Mouse (Mus musculus): Measurements from ENCODE around the gene Slc16a7. TPM values are rescaled to one million over a fixed set of nuclear protein-coding genes. Genes with fewer than 3 reads are reported as not detected.

Gene Slc16a7
- polyA plus RNA-seq, 1 experiment from 2014 or later = 7.4 TPM

DNA sequence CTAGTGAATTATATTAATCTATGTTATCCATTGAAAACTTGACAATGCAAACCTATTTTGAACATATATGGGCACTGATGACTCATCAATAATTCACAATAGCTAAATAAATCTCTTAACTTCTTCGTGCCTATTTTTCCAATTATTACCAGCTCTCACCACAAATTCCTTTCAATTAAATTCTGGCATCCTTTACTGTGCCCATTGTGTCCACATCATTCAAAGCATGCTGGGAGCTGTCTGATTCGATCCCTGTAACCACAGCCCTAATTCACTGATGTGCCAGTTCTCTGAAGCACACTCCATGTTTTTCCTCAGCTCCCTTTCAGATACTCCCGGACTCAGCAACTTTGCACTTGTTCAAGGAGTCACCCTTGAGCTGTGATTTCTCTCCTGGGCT is 41.1 kb downstream of the Slc16a7 start:
- no peak overlapping the region for H3K27ac ChIP-seq
- H3K9me3 ChIP-seq (replicated peaks) = no peaks in the 10 kb centered on the region
- WGBS (ENCODE audit: insufficient replicate concordance) = 53% methylated on average over 3 of the region's 3 CpGs
- H3K27me3 ChIP-seq (replicated peaks) = no peaks in the 10 kb centered on the region
- H3K9ac ChIP-seq = no peak overlapping the region
- H3K4me1 ChIP-seq = no peaks in the 10 kb centered on the region
- no peak overlapping the region for H3K4me3 ChIP-seq
- H3K4me2 ChIP-seq = no peak overlapping the region
- no peaks in the 10 kb centered on the region for H3K36me3 ChIP-seq
- no peak for ATAC-seq

DNA sequence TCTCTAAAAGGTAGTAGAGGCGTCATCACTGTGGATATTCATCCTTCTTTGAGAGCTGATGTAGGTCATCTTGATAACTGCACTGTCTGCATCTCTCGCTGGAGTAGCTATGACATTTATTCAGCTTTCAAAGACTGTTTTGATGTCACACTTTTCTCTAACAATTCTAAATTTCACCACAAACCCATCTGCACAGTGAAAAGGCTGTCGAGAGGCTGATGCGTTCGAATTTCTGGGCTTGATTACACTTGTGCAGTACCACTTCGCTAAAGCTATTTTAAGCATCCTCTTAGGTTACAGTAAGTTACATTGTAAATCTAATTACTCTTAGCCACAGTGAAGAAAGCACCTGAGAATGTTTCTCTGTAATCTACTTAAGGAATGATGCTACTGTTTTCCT is 42.1 kb downstream of the Slc16a7 start:
- no peaks in the 10 kb centered on the region for H3K4me1 ChIP-seq
- H3K4me2 ChIP-seq = no peak overlapping the region
- H3K27me3 ChIP-seq (replicated peaks) = no peaks in the 10 kb centered on the region
- no peak for ATAC-seq
- H3K36me3 ChIP-seq = no peaks in the 10 kb centered on the region
- no peak overlapping the region for H3K9ac ChIP-seq
- no peak overlapping the region for H3K27ac ChIP-seq
- H3K9me3 ChIP-seq (replicated peaks) = no peaks in the 10 kb centered on the region
- no peak overlapping the region for H3K4me3 ChIP-seq
- 80% methylated on average over 6 of the region's 6 CpGs for WGBS (ENCODE audit: insufficient replicate concordance)

- Histone ChIP-seq H3K4me1 (no peaks in the 10 kb centered on the region), H3K27ac (no peak overlapping the region), H3K36me3 (no peaks in the 10 kb centered on the region), H3K9me3 (replicated peaks) (no peaks in the 10 kb centered on the region), H3K27me3 (replicated peaks) (no peaks in the 10 kb centered on the region), H3K9ac (no peak overlapping the region), H3K4me3 (no peak overlapping the region), H3K4me2 (no peak overlapping the region)
- no peak for ATAC-seq
- 64% methylated on average over 4 of the region's 4 CpGs for WGBS (ENCODE audit: insufficient replicate concordance)
These were observed 42.9 kb downstream of the Slc16a7 start for GRCm38 (mm10) chr10:125346364-125346763.

GRCm38 (mm10) chr10:125345583-125345982 is 43.7 kb downstream of the Slc16a7 start:
- WGBS (ENCODE audit: insufficient replicate concordance) = 61% methylated on average over 1 of the region's 1 CpGs
- H3K36me3 ChIP-seq = no peaks in the 10 kb centered on the region
- H3K4me2 ChIP-seq = no peak overlapping the region
- no peak overlapping the region for H3K27ac ChIP-seq
- H3K4me3 ChIP-seq = no peak overlapping the region
- no peaks in the 10 kb centered on the region for H3K27me3 ChIP-seq (replicated peaks)
- no peak overlapping the region for H3K9ac ChIP-seq
- no peaks in the 10 kb centered on the region for H3K4me1 ChIP-seq
- ATAC-seq = no peak
- no peaks in the 10 kb centered on the region for H3K9me3 ChIP-seq (replicated peaks)

- H3K27me3 ChIP-seq (replicated peaks) = no peaks in the 10 kb centered on the region
- no peaks in the 10 kb centered on the region for H3K4me1 ChIP-seq
- H3K4me3 ChIP-seq = no peak overlapping the region
- no peak for ATAC-seq
- H3K9me3 ChIP-seq (replicated peaks) = no peaks in the 10 kb centered on the region
- H3K9ac ChIP-seq = no peak overlapping the region
- no peak overlapping the region for H3K4me2 ChIP-seq
- no peak overlapping the region for H3K27ac ChIP-seq
- H3K36me3 ChIP-seq = no peaks in the 10 kb centered on the region
- 65% methylated on average over 7 of the region's 7 CpGs for WGBS (ENCODE audit: insufficient replicate concordance)
These were observed 47.1 kb downstream of the Slc16a7 start for GRCm38 (mm10) chr10:125342204-125342603.

GRCm38 (mm10) chr10:125333799-125334198 is 55.5 kb downstream of the Slc16a7 start:
- 74% methylated on average over 5 of the region's 5 CpGs for WGBS (ENCODE audit: insufficient replicate concordance)
- H3K36me3 ChIP-seq = no peaks in the 10 kb centered on the region
- no peaks in the 10 kb centered on the region for H3K9me3 ChIP-seq (replicated peaks)
- H3K4me3 ChIP-seq = no peak overlapping the region
- H3K4me1 ChIP-seq = no peaks in the 10 kb centered on the region
- no peak overlapping the region for H3K4me2 ChIP-seq
- no peaks in the 10 kb centered on the region for H3K27me3 ChIP-seq (replicated peaks)
- no peak overlapping the region for H3K27ac ChIP-seq
- H3K9ac ChIP-seq = no peak overlapping the region
- ATAC-seq = no peak

DNA sequence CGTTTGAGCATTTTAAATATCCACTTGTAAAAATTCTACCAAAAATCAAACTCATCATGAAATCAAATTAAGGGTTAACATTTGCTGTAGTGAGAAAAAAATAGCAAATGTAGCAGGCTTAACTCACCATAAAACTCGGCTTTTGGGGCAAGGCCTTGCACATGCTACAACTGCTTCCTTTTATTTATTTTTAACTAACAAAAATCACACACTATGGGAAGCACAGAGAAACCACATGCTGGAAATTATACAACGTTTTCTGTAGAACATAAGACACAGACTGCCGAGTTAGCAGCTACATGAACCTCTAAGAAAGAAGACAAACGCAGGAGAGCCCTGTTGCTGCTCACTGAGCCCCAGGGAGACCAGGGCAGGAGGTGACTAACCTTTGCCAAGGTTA is 57.9 kb downstream of the Slc16a7 start:
- no peaks in the 10 kb centered on the region for H3K9me3 ChIP-seq (replicated peaks)
- ATAC-seq = no peak
- no peaks in the 10 kb centered on the region for H3K27me3 ChIP-seq (replicated peaks)
- H3K4me3 ChIP-seq = no peak overlapping the region
- no peak overlapping the region for H3K9ac ChIP-seq
- no peaks in the 10 kb centered on the region for H3K36me3 ChIP-seq
- no peak overlapping the region for H3K4me2 ChIP-seq
- no peaks in the 10 kb centered on the region for H3K4me1 ChIP-seq
- 38% methylated on average over 5 of the region's 5 CpGs for WGBS (ENCODE audit: insufficient replicate concordance)
- no peak overlapping the region for H3K27ac ChIP-seq

GRCm38 (mm10) chr10:125328331-125329063 is 60.8 kb downstream of the Slc16a7 start:
- H3K9ac ChIP-seq = no peak overlapping the region
- peak; percentile 56 for ATAC-seq
- H3K27me3 ChIP-seq (replicated peaks) = no peaks in the 10 kb centered on the region
- peak overlapping the region; percentile 32; the same call in 1 of the 2 replicates for H3K27ac ChIP-seq
- H3K36me3 ChIP-seq = no peaks in the 10 kb centered on the region
- WGBS (ENCODE audit: insufficient replicate concordance) = 58% methylated on average over 16 of the region's 16 CpGs
- peak overlapping the region; percentile 5; the same call in 1 of the 2 replicates for H3K4me3 ChIP-seq
- H3K4me1 ChIP-seq = no peaks in the 10 kb centered on the region
- peak overlapping the region; percentile 25 for H3K4me2 ChIP-seq
- H3K9me3 ChIP-seq (replicated peaks) = no peaks in the 10 kb centered on the region

GRCm38 (mm10) chr10:125324871-125325565 is 64.2 kb downstream of the Slc16a7 start:
- no peak overlapping the region for H3K9ac ChIP-seq
- H3K9me3 ChIP-seq (replicated peaks) = no peaks in the 10 kb centered on the region
- no peak overlapping the region for H3K4me2 ChIP-seq
- 57% methylated on average over 7 of the region's 7 CpGs for WGBS (ENCODE audit: insufficient replicate concordance)
- no peaks in the 10 kb centered on the region for H3K36me3 ChIP-seq
- no peak overlapping the region for H3K4me3 ChIP-seq
- H3K4me1 ChIP-seq = no peaks in the 10 kb centered on the region
- H3K27me3 ChIP-seq (replicated peaks) = no peaks in the 10 kb centered on the region
- H3K27ac ChIP-seq = no peak overlapping the region
- peak; percentile 59 for ATAC-seq

DNA sequence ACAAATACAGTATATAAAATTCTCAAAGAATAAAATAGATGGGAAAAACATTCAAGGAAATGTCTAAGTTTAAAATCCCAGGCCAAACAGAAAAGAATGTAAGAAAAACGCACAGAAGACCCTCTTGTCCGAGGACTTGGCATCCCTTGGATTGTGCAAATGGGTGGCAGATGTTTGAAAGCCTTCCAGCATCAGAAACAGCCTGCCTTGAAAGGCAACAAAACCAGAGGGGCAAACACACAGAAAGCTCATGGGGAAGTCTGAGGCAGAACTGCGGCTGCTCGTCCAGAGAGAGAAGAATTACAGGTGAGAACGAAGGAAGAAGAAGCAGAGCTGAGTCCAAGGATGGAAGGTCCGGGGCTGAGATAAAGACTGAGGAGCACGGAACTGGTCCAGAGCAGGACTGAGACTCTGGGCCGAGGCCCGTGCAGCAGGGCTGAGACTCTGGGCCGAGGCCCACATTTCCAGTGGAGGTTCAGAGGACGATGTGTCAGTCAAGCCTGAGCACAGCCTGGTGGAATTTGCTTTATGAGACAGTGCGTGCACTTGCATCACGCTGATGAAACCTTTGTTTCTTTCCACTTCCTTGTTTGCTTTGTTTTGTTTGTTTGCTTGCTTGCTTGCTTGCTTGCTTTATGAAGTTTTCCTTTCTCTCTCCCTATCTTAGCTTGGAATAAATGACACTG is 65.0 kb downstream of the Slc16a7 start:
- ATAC-seq = no peak
- Histone ChIP-seq H3K27ac (no peak overlapping the region), H3K36me3 (no peaks in the 10 kb centered on the region), H3K9me3 (replicated peaks) (no peaks in the 10 kb centered on the region), H3K4me1 (no peaks in the 10 kb centered on the region), H3K4me3 (no peak overlapping the region), H3K9ac (no peak overlapping the region), H3K27me3 (replicated peaks) (no peaks in the 10 kb centered on the region), H3K4me2 (no peak overlapping the region)
- 68% methylated on average over 13 of the region's 13 CpGs for WGBS (ENCODE audit: insufficient replicate concordance)

DNA sequence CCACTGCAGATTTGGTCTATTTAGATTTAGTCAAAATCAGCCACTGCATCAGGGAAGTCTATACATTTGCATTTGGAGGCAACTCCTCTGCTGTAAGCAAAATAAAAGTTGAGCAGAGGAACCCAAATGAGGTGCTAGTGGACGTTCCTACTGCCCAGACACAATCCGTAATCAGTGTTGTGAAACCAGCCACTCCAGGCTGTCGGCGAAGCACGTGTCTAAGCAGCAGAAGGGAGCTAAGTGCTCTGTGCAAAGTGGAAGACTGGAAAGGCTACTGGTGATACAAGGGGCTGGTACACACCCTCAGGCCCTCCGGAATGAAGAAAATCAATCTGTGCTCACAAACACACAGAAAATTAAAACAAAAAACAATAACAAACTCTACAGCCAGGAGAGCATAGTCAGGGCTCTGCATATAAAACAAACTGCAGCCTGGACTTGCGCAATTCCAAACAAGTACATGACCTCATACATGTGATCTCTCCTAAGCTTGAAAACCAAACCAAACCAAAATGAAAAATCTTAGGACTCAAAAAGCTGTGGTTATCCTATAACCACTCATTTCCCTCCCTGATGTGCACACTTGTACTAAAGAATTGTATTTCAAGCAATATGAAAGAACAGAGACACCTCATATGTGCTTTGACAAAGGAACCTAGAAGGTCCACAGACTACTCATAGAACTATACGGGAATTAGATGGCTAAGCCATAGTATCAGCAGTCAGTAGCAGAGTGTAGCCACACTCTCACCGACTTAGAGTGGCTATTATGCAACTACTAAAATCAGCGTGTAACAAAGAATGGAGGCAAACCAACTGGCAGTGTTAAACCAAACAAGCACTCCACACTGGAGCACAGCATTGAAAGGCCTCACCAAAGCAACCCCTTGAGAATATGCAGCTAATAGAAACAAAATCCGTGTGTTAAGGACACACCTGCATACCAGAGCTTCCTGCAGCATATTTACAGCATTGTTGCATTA is 67.5 kb downstream of the Slc16a7 start:
- H3K4me1 ChIP-seq = no peaks in the 10 kb centered on the region
- no peak overlapping the region for H3K4me3 ChIP-seq
- no peak overlapping the region for H3K27ac ChIP-seq
- peak; percentile 41; the same call in 1 of the 2 replicates for ATAC-seq
- H3K36me3 ChIP-seq = no peaks in the 10 kb centered on the region
- no peaks in the 10 kb centered on the region for H3K27me3 ChIP-seq (replicated peaks)
- WGBS (ENCODE audit: insufficient replicate concordance) = 68% methylated on average over 11 of the region's 11 CpGs
- H3K9me3 ChIP-seq (replicated peaks) = no peaks in the 10 kb centered on the region
- no peak overlapping the region for H3K9ac ChIP-seq
- no peak overlapping the region for H3K4me2 ChIP-seq
